Mouse (Mus musculus) inflammation-experienced regulatory T-cells, adult 6 months (primary cell): ENCODE measurements at regions not wholly inside any gene's neighbourhood (a gene's known extent, or its start where the extent isn't known, plus 50 kb on each side); places are given as distances from the start of the nearest gene placed in this dataset.

Experiments
- ATAC-seq: one replicate; pipeline ENCODE4 v1.8.0; 2017

- ATAC-seq = no peak
These were observed 592.5 kb downstream of the Etv1 start for GRCm38 (mm10) chr12:39371480-39372245.

DNA sequence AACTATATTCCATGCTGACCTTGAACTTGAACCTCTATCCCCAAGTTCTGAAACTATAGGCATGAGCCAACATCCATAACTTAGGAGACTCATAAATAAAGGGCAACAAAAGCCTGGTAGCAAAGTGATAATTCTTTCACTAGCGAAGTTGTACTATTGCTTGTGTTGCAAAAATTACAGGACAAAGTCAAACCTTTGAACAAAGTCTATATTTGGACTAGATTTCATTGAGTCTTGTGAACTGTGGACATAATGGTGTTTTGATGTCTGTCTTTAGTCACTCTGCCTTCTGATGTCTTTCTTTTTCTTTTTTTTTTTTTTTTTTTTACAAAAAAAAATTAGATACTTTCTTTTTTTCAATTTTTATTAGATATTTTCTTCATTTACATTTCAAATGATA is 594.5 kb downstream of the Etv1 start:
- ATAC-seq = no peak
